Mouse (Mus musculus) midbrain, postnatal 0 days (tissue): ENCODE measurements around the gene Ccdc103. TPM values are rescaled to one million over a fixed set of nuclear protein-coding genes. Genes with fewer than 3 reads are reported as not detected.

Source experiments
- ATAC-seq: fragments of 200-750 bp; cut with Nextera tagmentation; 2 replicates; pipeline ENCODE4 v1.8.0; 2017; ENCODE audit warnings: moderate number of reproducible peaks, mild to moderate bottlenecking, moderate TSS enrichment, moderate library complexity; ENCODE audit not compliant: low FRiP score
- DNase-seq: peaks from one replicate; pipeline ENCODE4 v3.0.0-alpha.2; 2015; ENCODE audit warnings: low spot score
- H3K27ac ChIP-seq: fragments of 300-500 bp; sonication (generic); 2 replicates; pipeline ENCODE4 v1.5.1; 2014; ENCODE audit warnings: low read depth, mild to moderate bottlenecking, low read length, mixed read lengths
- H3K27me3 ChIP-seq: fragments of 300-500 bp; sonication (generic); 2 replicates; pipeline ENCODE4 v1.6.1; 2014; ENCODE audit warnings: low read length, control low read depth, mixed read lengths; ENCODE audit not compliant: insufficient read depth
- H3K36me3 ChIP-seq: fragments of 300-500 bp; sonication (generic); 2 replicates; pipeline ENCODE4 v1.6.1; 2014; ENCODE audit warnings: low read length, control low read depth, mixed read lengths; ENCODE audit not compliant: insufficient read depth
- H3K4me1 ChIP-seq: fragments of 300-500 bp; sonication (generic); 2 replicates; pipeline ENCODE4 v1.6.1; 2014; ENCODE audit warnings: mild to moderate bottlenecking, control low read depth, antibody characterized with exemption, low read length, mixed read lengths; ENCODE audit not compliant: insufficient read depth
- H3K4me2 ChIP-seq: fragments of 300-500 bp; sonication (generic); 2 replicates; pipeline ENCODE4 v1.6.1; 2014; ENCODE audit warnings: low read depth, mild to moderate bottlenecking, low read length, mixed read lengths; ENCODE audit not compliant: poor library complexity, severe bottlenecking
- H3K4me3 ChIP-seq: fragments of 300-500 bp; sonication (generic); 2 replicates; pipeline ENCODE4 v1.5.1; 2014; ENCODE audit warnings: low read depth, mild to moderate bottlenecking, low read length, moderate library complexity
- H3K9ac ChIP-seq: fragments of 300-500 bp; sonication (generic); replicated peaks from 2 replicates; pipeline ENCODE4 v1.6.1; 2014; ENCODE audit warnings: mild to moderate bottlenecking, low read length, moderate library complexity, mixed read lengths; ENCODE audit not compliant: poor library complexity, severe bottlenecking
- H3K9me3 ChIP-seq: fragments of 300-500 bp; sonication (generic); 2 replicates; pipeline ENCODE4 v1.6.1; 2016; ENCODE audit warnings: low read length, control low read depth
- CTCF ChIP-seq: IDR thresholded peaks from 2 replicates; pipeline ENCODE4 v1.5.1; 2016; ENCODE audit warnings: antibody characterized with exemption, mild to moderate bottlenecking
- WGBS: fragments of 180-500 bp; shearing (Covaris S2); extraction: QIAGEN DNeasy Blood & Tissue Kit; methylation state at CpG from one replicate; pipeline ENCODE4 v1.1.7; 2014; 5-methylcytosine and 5-hydroxymethylcytosine counted together
- polyA plus RNA-seq: library from polyadenylated mRNA; unstranded; fragments of >200 nt; fragmentation: Nextera tagmentation; extraction: Ambion mirVana; gene quantifications from 2 replicates; pipeline ENCODE4 v1.2.1, GENCODE M21; 2015
- total RNA-seq: library from RNA; depleted of rRNA; stranded (reverse); fragments of >200 nt; gene quantifications from 2 replicates; pipeline ENCODE4 v1.2.3, GENCODE M21; 2014

Gene Ccdc103
- total and polyA plus RNA-seq, 2 experiments from 2014 or later: 0.33 to 1.7 TPM

GRCm38 (mm10) chr11:102855941-102856340 lies 25.1 kb upstream of the Ccdc103 start:
- Histone ChIP-seq H3K4me1 (no peaks in the 10 kb centered on the region), H3K9ac (no peak overlapping the region), H3K27me3 (no peaks in the 10 kb centered on the region), H3K4me3 (no peak overlapping the region), H3K36me3 (peaks cover 65% of the 10 kb centered on the region), H3K4me2 (no peak overlapping the region), H3K9me3 (no peaks in the 10 kb centered on the region), H3K27ac (no peak overlapping the region)
- WGBS: 90% methylated on average over 6 of the region's 6 CpGs
- TF ChIP-seq CTCF: no peak
- ATAC-seq: no peak
- DNase-seq: no peak

- ATAC-seq (no peak), DNase-seq (peak; percentile 75)
- Histone ChIP-seq H3K9ac (no peak overlapping the region), H3K9me3 (no peaks in the 10 kb centered on the region), H3K4me1 (no peaks in the 10 kb centered on the region), H3K27ac (no peak overlapping the region), H3K36me3 (peaks cover 62% of the 10 kb centered on the region), H3K4me3 (no peak overlapping the region), H3K27me3 (no peaks in the 10 kb centered on the region), H3K4me2 (no peak overlapping the region)
- 80% methylated on average over 11 of the region's 11 CpGs for WGBS
- TF ChIP-seq CTCF: no peak
Measured at GRCm38 (mm10) chr11:102858951-102859350, 22.1 kb upstream of the Ccdc103 start.

- DNase-seq: peak; percentile 67
- Histone ChIP-seq H3K9me3 (no peaks in the 10 kb centered on the region), H3K4me3 (no peak overlapping the region), H3K9ac (no peak overlapping the region), H3K27ac (no peak overlapping the region), H3K36me3 (peaks cover 55% of the 10 kb centered on the region), H3K27me3 (no peaks in the 10 kb centered on the region), H3K4me1 (no peaks in the 10 kb centered on the region), H3K4me2 (no peak overlapping the region)
- TF ChIP-seq CTCF: no peak
- 86% methylated on average over 8 of the region's 8 CpGs for WGBS
- no peak for ATAC-seq
Measured at GRCm38 (mm10) chr11:102859933-102860332, 21.1 kb upstream of the Ccdc103 start.

GRCm38 (mm10) chr11:102864272-102864671 lies 16.7 kb upstream of the Ccdc103 start:
- no peak overlapping the region for H3K4me3 ChIP-seq
- no peak overlapping the region for H3K9ac ChIP-seq
- peaks cover 52% of the 10 kb centered on the region for H3K36me3 ChIP-seq
- TF ChIP-seq CTCF: peak; percentile 88
- no peak for ATAC-seq
- no peaks in the 10 kb centered on the region for H3K9me3 ChIP-seq
- no peaks in the 10 kb centered on the region for H3K27me3 ChIP-seq
- H3K4me1 ChIP-seq: no peaks in the 10 kb centered on the region
- H3K4me2 ChIP-seq: no peak overlapping the region
- 32% methylated on average over 4 of the region's 4 CpGs for WGBS
- H3K27ac ChIP-seq: no peak overlapping the region
- peak; percentile 91 for DNase-seq

- TF ChIP-seq CTCF: no peak
- WGBS: 89% methylated on average over 7 of the region's 7 CpGs
- no peak overlapping the region for H3K9ac ChIP-seq
- no peak overlapping the region for H3K4me3 ChIP-seq
- peaks cover 40% of the 10 kb centered on the region for H3K36me3 ChIP-seq
- H3K27me3 ChIP-seq: no peaks in the 10 kb centered on the region
- H3K4me1 ChIP-seq: peaks cover 2% of the 10 kb centered on the region; the same call in 1 of the 2 replicates
- no peaks in the 10 kb centered on the region for H3K9me3 ChIP-seq
- ATAC-seq: no peak
- H3K27ac ChIP-seq: no peak overlapping the region
- no peak overlapping the region for H3K4me2 ChIP-seq
- DNase-seq: no peak
Measured at GRCm38 (mm10) chr11:102874801-102875334, 6.1 kb upstream of the Ccdc103 start.

GRCm38 (mm10) chr11:102879558-102879957 lies 1.4 kb upstream of the Ccdc103 start:
- 0 out of 2 replicates have a peak overlapping the region, but pooled peaks have one; percentile 67 for H3K9ac ChIP-seq
- H3K4me1 ChIP-seq: peaks cover 5% of the 10 kb centered on the region; the same call in 1 of the 2 replicates
- H3K36me3 ChIP-seq: peaks cover 18% of the 10 kb centered on the region
- H3K4me3 ChIP-seq: peak overlapping the region; percentile 69; the same call in 1 of the 2 replicates
- no peak for DNase-seq
- WGBS: 64% methylated on average over 2 of the region's 2 CpGs
- no peak for ATAC-seq
- no peak overlapping the region for H3K27ac ChIP-seq
- H3K27me3 ChIP-seq: no peaks in the 10 kb centered on the region
- TF ChIP-seq CTCF: no peak
- H3K4me2 ChIP-seq: peak overlapping the region; percentile 68; the same call in 1 of the 2 replicates
- no peaks in the 10 kb centered on the region for H3K9me3 ChIP-seq
